Mouse (Mus musculus) heart, embryonic 11.5 days (tissue): Measurements from ENCODE around the gene Impdh2. TPM values are rescaled to one million over a fixed set of nuclear protein-coding genes. Genes with fewer than 3 reads are reported as not detected.
A peak's percentile ranks its signal among the peaks of the same experiment; 100 is the strongest.

Experiments
- ATAC-seq: fragments of 200-750 bp; cut with Nextera tagmentation; replicated peaks from 2 replicates; pipeline ENCODE4 v1.8.0; 2017; ENCODE audit warnings: moderate library complexity; ENCODE audit not compliant: insufficient number of reproducible peaks, low FRiP score, low TSS enrichment
- H3K27ac ChIP-seq: fragments of 300-500 bp; sonication (generic); 2 replicates; pipeline ENCODE4 v1.5.1; 2014; ENCODE audit warnings: mild to moderate bottlenecking, low read depth, low read length
- H3K27me3 ChIP-seq: fragments of 300-500 bp; sonication (generic); 2 replicates; pipeline ENCODE4 v1.6.1; 2014; ENCODE audit warnings: mild to moderate bottlenecking, low read length, mixed read lengths; ENCODE audit not compliant: control insufficient read depth, insufficient read depth
- H3K36me3 ChIP-seq: fragments of 300-500 bp; sonication (generic); 2 replicates; pipeline ENCODE4 v1.6.1; 2014; ENCODE audit warnings: mild to moderate bottlenecking, low read length, moderate library complexity, mixed read lengths; ENCODE audit not compliant: control insufficient read depth, insufficient read depth
- H3K4me1 ChIP-seq: fragments of 300-500 bp; sonication (generic); 2 replicates; pipeline ENCODE4 v1.6.1; 2014; ENCODE audit warnings: low read length; ENCODE audit not compliant: control insufficient read depth, insufficient read depth
- H3K4me2 ChIP-seq: fragments of 300-500 bp; sonication (generic); 2 replicates; pipeline ENCODE4 v1.6.1; 2014; ENCODE audit warnings: mild to moderate bottlenecking, moderate library complexity
- H3K4me3 ChIP-seq: fragments of 300-500 bp; sonication (generic); 2 replicates; pipeline ENCODE4 v1.5.1; 2014; ENCODE audit warnings: low read depth, low read length
- H3K9ac ChIP-seq: fragments of 300-500 bp; sonication (generic); 2 replicates; pipeline ENCODE4 v1.6.1; 2014; ENCODE audit warnings: mild to moderate bottlenecking, low read depth, low read length, moderate library complexity
- H3K9me3 ChIP-seq: fragments of 300-500 bp; sonication (generic); replicated peaks from 2 replicates; pipeline ENCODE4 v1.6.1; 2016; ENCODE audit warnings: low read length; ENCODE audit not compliant: control insufficient read depth
- WGBS: fragments of 180-500 bp; shearing (Covaris S2); extraction: QIAGEN DNeasy Blood & Tissue Kit; methylation state at CpG from one replicate; pipeline ENCODE4 v1.1.7; 2014; ENCODE audit not compliant: insufficient replicate concordance; 5-methylcytosine and 5-hydroxymethylcytosine counted together
- polyA plus RNA-seq: library from polyadenylated mRNA; unstranded; fragments of >200 nt; fragmentation: Nextera tagmentation; extraction: Ambion mirVana; gene quantifications from 2 replicates; pipeline ENCODE4 v1.2.1, GENCODE M21; 2014

Impdh2 gene
- polyA plus RNA-seq, 1 experiment from 2014 or later = 130 TPM

GRCm38 (mm10) chr9:108573774-108574690 is 13.9 kb downstream of the Impdh2 start:
- Histone ChIP-seq H3K36me3 (peaks cover 23% of the 10 kb centered on the region), H3K4me2 (no peak overlapping the region), H3K4me3 (no peak overlapping the region; the same call in 1 of the 2 replicates), H3K27me3 (no peaks in the 10 kb centered on the region), H3K27ac (no peak overlapping the region), H3K9me3 (no peaks in the 10 kb centered on the region), H3K9ac (no peak overlapping the region), H3K4me1 (peaks cover 26% of the 10 kb centered on the region)
- 47% methylated on average over 26 of the region's 26 CpGs for WGBS
- no peak for ATAC-seq

DNA sequence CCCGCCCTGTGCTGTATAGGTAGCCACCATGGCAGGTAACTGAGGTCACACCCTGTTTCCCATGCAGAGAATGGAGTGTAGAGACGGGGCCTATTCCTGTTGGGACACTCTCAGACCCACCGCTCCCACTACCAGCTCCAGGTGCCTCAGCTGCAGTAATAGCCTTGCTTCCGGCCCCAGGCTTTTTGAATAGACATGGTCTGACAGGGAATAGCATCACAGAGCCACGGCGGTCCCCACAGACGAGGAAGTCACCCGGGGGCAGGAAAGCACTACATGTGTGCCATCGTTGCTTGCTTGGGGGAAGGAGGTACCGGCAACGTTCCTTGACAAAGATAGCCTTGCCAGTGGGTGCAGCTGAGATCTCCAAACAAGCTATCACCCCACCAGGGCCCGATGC is 14.8 kb downstream of the Impdh2 start:
- Histone ChIP-seq H3K9me3 (no peaks in the 10 kb centered on the region), H3K4me3 (no peak overlapping the region), H3K27me3 (no peaks in the 10 kb centered on the region), H3K36me3 (peaks cover 23% of the 10 kb centered on the region), H3K4me1 (peaks cover 32% of the 10 kb centered on the region), H3K27ac (no peak overlapping the region), H3K4me2 (no peak overlapping the region), H3K9ac (0 out of 2 replicates have a peak overlapping the region, but pooled peaks have one; percentile 22)
- 89% methylated on average over 12 of the region's 12 CpGs for WGBS
- no peak for ATAC-seq

DNA sequence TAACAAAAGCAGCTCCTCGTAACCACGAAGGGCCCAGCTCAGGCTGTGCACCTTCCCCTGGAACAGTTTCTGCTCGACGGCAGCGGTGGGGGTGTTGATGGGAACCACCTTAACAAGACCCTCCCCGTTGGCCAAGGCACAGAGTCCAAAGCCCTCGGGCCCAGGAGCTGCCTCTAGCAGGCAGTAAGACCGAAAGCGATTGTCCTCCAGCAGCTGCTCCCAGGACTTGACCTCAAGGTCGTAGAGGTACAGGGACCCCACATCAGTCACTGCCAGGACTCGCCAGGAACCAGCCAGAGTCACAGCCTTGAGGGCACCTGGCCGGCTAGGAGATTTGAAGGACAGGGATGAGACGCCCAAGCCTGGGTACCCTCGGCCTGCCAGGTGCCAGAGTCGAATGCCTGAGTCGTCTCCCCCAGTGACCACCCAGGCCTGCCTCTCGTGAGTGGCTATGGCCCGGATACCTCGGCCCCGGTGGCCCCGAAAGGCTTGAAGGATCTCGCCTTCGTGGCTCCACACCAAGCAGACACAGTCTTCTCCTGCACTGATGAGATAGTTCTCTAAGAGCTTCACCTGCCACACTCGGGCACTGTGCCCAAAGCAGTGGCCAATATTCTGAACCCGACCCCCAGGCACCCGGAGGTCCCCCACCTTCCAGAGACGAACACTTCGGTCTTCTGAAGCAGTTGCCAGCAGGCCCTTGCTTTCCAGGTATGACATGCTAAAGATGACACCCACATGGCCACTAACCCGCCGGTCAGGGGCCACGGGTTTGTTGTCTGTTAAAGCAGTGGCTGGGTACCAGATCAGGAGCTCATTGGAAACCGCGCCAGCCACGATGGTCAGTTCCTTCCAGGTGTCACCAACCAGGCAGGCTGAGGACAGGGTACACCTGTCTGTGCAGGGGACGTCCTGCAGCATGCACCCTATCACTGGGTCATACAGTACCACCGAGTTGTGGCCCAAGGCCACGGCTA is 15.5 kb downstream of the Impdh2 start:
- Histone ChIP-seq H3K4me1 (peaks cover 32% of the 10 kb centered on the region), H3K4me3 (no peak overlapping the region), H3K4me2 (no peak overlapping the region), H3K36me3 (peaks cover 23% of the 10 kb centered on the region), H3K9me3 (no peaks in the 10 kb centered on the region), H3K9ac (0 out of 2 replicates have a peak overlapping the region, but pooled peaks have one; percentile 22), H3K27me3 (no peaks in the 10 kb centered on the region), H3K27ac (no peak overlapping the region)
- no peak for ATAC-seq
- 83% methylated on average over 37 of the region's 37 CpGs for WGBS

DNA sequence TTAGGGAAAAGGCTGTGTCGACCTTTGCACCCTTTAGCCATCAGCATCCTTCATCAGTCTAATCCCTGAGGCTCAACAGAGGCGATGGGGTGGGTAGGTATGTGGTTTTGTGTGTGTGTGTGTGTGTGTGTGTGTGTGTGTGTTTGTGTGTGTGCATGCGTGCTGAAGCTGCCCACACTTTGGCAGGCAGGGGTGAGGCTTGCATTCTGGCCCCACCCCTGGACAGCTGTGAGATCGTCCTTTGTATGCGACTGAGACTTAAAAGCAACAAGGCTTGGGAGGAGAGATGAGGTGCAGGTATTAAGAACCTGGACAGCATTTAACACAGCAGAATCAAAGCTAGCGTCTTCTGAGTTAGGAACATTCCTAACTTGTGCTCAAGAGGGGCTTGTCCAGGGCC is 16.9 kb downstream of the Impdh2 start:
- H3K27ac ChIP-seq = no peak overlapping the region
- H3K4me3 ChIP-seq = peak overlapping the region; percentile 90; the same call in 1 of the 2 replicates
- peak overlapping the region; percentile 89 for H3K9ac ChIP-seq
- no peaks in the 10 kb centered on the region for H3K27me3 ChIP-seq
- H3K4me1 ChIP-seq = peaks cover 32% of the 10 kb centered on the region
- peaks cover 20% of the 10 kb centered on the region for H3K36me3 ChIP-seq
- H3K9me3 ChIP-seq = no peaks in the 10 kb centered on the region
- peak overlapping the region; percentile 85 for H3K4me2 ChIP-seq
- 66% methylated on average over 6 of the region's 6 CpGs for WGBS
- no peak for ATAC-seq

DNA sequence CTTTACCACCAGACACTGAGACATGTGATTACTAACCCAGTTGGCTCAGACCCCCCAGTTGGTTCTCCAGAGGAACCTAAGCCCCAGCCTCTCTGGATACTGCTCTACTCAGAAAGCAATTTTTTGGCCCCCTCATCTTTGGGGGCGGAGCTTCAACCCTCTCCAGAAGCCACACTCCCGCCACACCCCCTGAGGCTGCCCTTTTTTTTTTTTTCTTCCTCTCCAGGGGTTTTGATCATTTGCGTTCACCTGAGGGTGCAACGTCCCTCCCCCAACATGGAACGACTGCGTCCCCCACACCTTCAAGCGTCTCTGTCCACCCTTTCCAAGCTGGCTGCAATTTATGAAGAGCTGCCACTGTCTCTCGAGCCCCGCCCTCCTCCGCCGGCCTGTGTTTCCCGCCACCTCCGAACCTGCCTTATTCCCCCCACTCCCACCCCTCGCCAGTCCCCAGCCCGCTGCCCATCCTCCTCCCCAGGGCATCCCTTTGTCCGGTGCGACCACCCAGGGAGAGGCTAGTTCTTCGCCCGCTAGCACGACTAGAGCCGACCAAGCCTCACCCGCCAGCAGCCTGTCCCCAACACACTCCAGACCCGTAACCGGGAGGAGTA is 18.0 kb downstream of the Impdh2 start:
- peak overlapping the region; percentile 92 for H3K27ac ChIP-seq
- under 1% methylated on average over 24 of the region's 24 CpGs for WGBS
- peak overlapping the region; percentile 90 for H3K4me3 ChIP-seq
- peak overlapping the region; percentile 85 for H3K4me2 ChIP-seq
- H3K4me1 ChIP-seq = peaks cover 36% of the 10 kb centered on the region
- peak overlapping the region; percentile 89 for H3K9ac ChIP-seq
- no peaks in the 10 kb centered on the region for H3K27me3 ChIP-seq
- H3K9me3 ChIP-seq = no peaks in the 10 kb centered on the region
- ATAC-seq = no peak; the same call in none of the 2 replicates
- H3K36me3 ChIP-seq = peaks cover 13% of the 10 kb centered on the region

- H3K36me3 ChIP-seq = peaks cover 11% of the 10 kb centered on the region
- no peaks in the 10 kb centered on the region for H3K27me3 ChIP-seq
- peak within 1 kb of the TSS; percentile 90 for H3K4me3 ChIP-seq
- WGBS = 7% methylated on average over 49 of the region's 51 CpGs
- H3K4me2 ChIP-seq = peak within 1 kb of the TSS; percentile 85
- H3K9ac ChIP-seq = peak within 1 kb of the TSS; percentile 89
- peak; percentile 95 for ATAC-seq
- H3K9me3 ChIP-seq = no peaks in the 10 kb centered on the region
- H3K27ac ChIP-seq = peak within 1 kb of the TSS; percentile 92
- H3K4me1 ChIP-seq = peaks cover 43% of the 10 kb centered on the region
These were observed 18.7 kb downstream of the Impdh2 start, which contains the start of gene Wdr6 for GRCm38 (mm10) chr9:108578545-108579343. Gene Wdr6 (minus strand): TSS chr9:108578739.

DNA sequence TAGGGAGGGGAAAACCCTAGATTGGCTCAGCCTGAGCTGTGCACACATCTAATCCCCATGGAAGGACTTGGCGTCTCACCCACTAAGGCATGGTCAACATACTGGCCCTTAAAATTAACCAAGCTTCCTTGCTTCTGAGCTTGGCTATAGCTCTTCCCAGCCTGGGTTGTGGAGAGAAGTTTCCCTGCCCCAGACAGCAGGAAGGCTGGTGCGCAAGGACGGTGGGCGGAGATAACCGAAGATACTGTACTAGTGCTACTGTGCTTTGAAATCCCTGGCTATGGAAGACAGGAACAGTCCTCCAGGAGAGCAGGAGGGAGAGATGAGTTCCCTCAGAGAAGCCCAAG is 19.2 kb downstream of the Impdh2 start:
- Histone ChIP-seq H3K27ac (peak overlapping the region; percentile 92), H3K4me3 (peak overlapping the region; percentile 90), H3K36me3 (peaks cover 11% of the 10 kb centered on the region), H3K9ac (peak overlapping the region; percentile 89), H3K27me3 (no peaks in the 10 kb centered on the region), H3K4me2 (peak overlapping the region; percentile 85), H3K4me1 (peaks cover 38% of the 10 kb centered on the region), H3K9me3 (no peaks in the 10 kb centered on the region)
- WGBS = 42% methylated on average over 5 of the region's 5 CpGs
- ATAC-seq = no peak
